Mouse (Mus musculus): ENCODE results near the gene Vmn1r93. TPM values are rescaled to one million over a fixed set of nuclear protein-coding genes. Genes with fewer than 3 reads are reported as not detected.
"Not testable (repeated sequence)": the region's sequence is repeated elsewhere in the genome, so short reads cannot be mapped to it uniquely, and the experiment has no call there.

Gene Vmn1r93
- polyA plus RNA-seq (2012; rRNA removed), result not detected in 2 replicates

GRCm38 (mm10) chr7:20138988-20139387 is at the start of gene Vmn1r93:
Gene Vmn1r93, minus strand, starts transcription at chr7:20139088.
- H3K36me3 ChIP-seq (ENCODE audit: control insufficient read depth, insufficient read depth, low read length); H3K27me3 ChIP-seq (ENCODE audit: control insufficient read depth, insufficient read depth, low read length); H3K27ac ChIP-seq (ENCODE audit: insufficient read depth, low read depth, low read length); H3K4me3 ChIP-seq (ENCODE audit: low read depth, low read length); H3K4me1 ChIP-seq (ENCODE audit: control insufficient read depth, insufficient read depth, insufficient read length, low read length): not testable (repeated sequence)
- WGBS, result no CpG with 5 or more reads among the region's 5 CpGs

GRCm38 (mm10) chr7:20168277-20168676 is 29.4 kb upstream of the Vmn1r93 start, which contains the start of gene Vmn1r94:
Gene Vmn1r94, minus strand, starts transcription at chr7:20168377.
- H3K27ac ChIP-seq (ENCODE audit: insufficient read depth, low read depth, low read length); H3K4me1 ChIP-seq (ENCODE audit: control insufficient read depth, insufficient read depth, insufficient read length, low read length); H3K27me3 ChIP-seq (ENCODE audit: control insufficient read depth, insufficient read depth, low read length); H3K36me3 ChIP-seq (ENCODE audit: control insufficient read depth, insufficient read depth, low read length); H3K4me3 ChIP-seq (ENCODE audit: low read depth, low read length): not testable (repeated sequence)
- no CpG with 5 or more reads among the region's 3 CpGs for WGBS

GRCm38 (mm10) chr7:20122479-20122878 is 16.4 kb downstream of the Vmn1r93 start, which contains the start of gene Gm16442:
Gene Gm16442, minus strand, starts transcription at chr7:20122579.
- not testable (repeated sequence) for H3K27me3 ChIP-seq (ENCODE audit: control insufficient read depth, insufficient read depth, low read length); H3K4me1 ChIP-seq (ENCODE audit: control insufficient read depth, insufficient read depth, insufficient read length, low read length); H3K4me3 ChIP-seq (ENCODE audit: low read depth, low read length); H3K27ac ChIP-seq (ENCODE audit: insufficient read depth, low read depth, low read length); H3K36me3 ChIP-seq (ENCODE audit: control insufficient read depth, insufficient read depth, low read length)
- no CpG with 5 or more reads among the region's 2 CpGs for WGBS

GRCm38 (mm10) chr7:20099380-20099779 is 39.5 kb downstream of the Vmn1r93 start, which contains the start of gene Vmn1r91:
Gene Vmn1r91, plus strand, starts transcription at chr7:20099680.
- H3K27me3 ChIP-seq (ENCODE audit: control insufficient read depth, insufficient read depth, low read length); H3K4me3 ChIP-seq (ENCODE audit: low read depth, low read length); H3K36me3 ChIP-seq (ENCODE audit: control insufficient read depth, insufficient read depth, low read length); H3K27ac ChIP-seq (ENCODE audit: insufficient read depth, low read depth, low read length); H3K4me1 ChIP-seq (ENCODE audit: control insufficient read depth, insufficient read depth, insufficient read length, low read length): not testable (repeated sequence)
- 78% methylated on average over 5 of the region's 5 CpGs for WGBS

Other genes starting within 250 kb of the Vmn1r93 start
- 5.7 and 14.3 TPM in 2 replicates for gene Pvr, start 217.9 kb downstream of the Vmn1r93 start, polyA plus RNA-seq (2012; rRNA removed)
- 87.9 and 185 TPM in 2 replicates for gene Igsf23, start 188.3 kb downstream of the Vmn1r93 start, polyA plus RNA-seq (2012; rRNA removed)
- gene Ceacam20, start 173.7 kb downstream of the Vmn1r93 start, polyA plus RNA-seq (2012; rRNA removed), result 48.9 and 179 TPM in 2 replicates
- 1.8 and 6.6 TPM in 2 replicates for gene Nlrp9b, start 147.6 kb downstream of the Vmn1r93 start, polyA plus RNA-seq (2012; rRNA removed)
- gene Vmn1r91, start 39.4 kb downstream of the Vmn1r93 start, polyA plus RNA-seq (2012; rRNA removed), result 0.08 and 0.14 TPM in 2 replicates
- not detected in 2 replicates for gene Gm16442, start 16.5 kb downstream of the Vmn1r93 start, polyA plus RNA-seq (2012; rRNA removed)
- gene Vmn1r94, start 29.3 kb upstream of the Vmn1r93 start, polyA plus RNA-seq (2012; rRNA removed), result not detected in 2 replicates
- gene Vmn1r95, start 54.6 kb upstream of the Vmn1r93 start, polyA plus RNA-seq (2012; rRNA removed), result not detected in 2 replicates
- gene Gm6164, start 66.5 kb upstream of the Vmn1r93 start, polyA plus RNA-seq (2012; rRNA removed), result not detected in 2 replicates
- gene Gm4498, start 94.7 kb upstream of the Vmn1r93 start, polyA plus RNA-seq (2012; rRNA removed), result not detected in 2 replicates
- not detected in 2 replicates for gene Gm5890, start 123.7 kb upstream of the Vmn1r93 start, polyA plus RNA-seq (2012; rRNA removed)
- not detected in 2 replicates for gene Gm4133, start 195.0 kb upstream of the Vmn1r93 start, polyA plus RNA-seq (2012; rRNA removed)
- not detected in 2 replicates for gene Gm5728, start 236.3 kb upstream of the Vmn1r93 start, polyA plus RNA-seq (2012; rRNA removed)

Data from small intestine, adult 2 months (tissue).